Mouse (Mus musculus): ENCODE data around the gene Abcb9. TPM values are rescaled to one million over a fixed set of nuclear protein-coding genes. Genes with fewer than 3 reads are reported as not detected.

Gene Abcb9
- polyA plus RNA-seq, 1 experiment from 2014 or later, result 12.8 TPM

DNA sequence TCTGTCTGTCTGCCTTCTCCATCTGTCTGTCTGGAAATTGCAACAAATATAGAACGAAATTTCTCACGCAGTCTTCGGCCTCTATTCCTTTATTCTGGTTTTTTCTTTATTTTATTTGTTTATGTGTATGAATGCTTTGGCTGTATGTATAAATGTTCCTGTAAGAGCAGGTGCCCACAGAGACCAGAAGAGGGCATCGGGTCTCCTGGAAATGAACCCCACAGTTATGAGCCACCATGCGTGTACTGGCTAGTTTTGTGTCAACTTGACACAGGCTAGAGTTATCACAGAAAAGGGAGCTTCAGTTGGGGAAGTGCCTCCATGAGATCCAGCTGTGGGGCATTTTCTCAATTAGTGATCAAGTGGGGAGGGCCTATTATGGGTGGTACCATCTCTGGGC lies 51.6 kb downstream of the Abcb9 start:
- ATAC-seq (ENCODE audit: low read depth), result no peak
- WGBS, result 68% methylated on average over 5 of the region's 5 CpGs
- Histone ChIP-seq H3K27ac (ENCODE audit: low read depth, low read length) (peak overlapping the region; percentile 7; the same call in 1 of the 2 replicates), H3K9me3 (ENCODE audit: control insufficient read depth, low read length) (no peaks in the 10 kb centered on the region), H3K4me1 (ENCODE audit: control insufficient read depth, insufficient read depth, low read length) (0 out of 2 replicates have a peak, but pooled peaks cover 4% of the 10 kb centered on the region), H3K36me3 (ENCODE audit: control insufficient read depth, insufficient read depth, low read length) (no peaks in the 10 kb centered on the region), H3K27me3 (ENCODE audit: control insufficient read depth, insufficient read depth, low read length) (no peaks in the 10 kb centered on the region), H3K4me2 (ENCODE audit: low read depth, low read length) (no peak overlapping the region), H3K9ac (replicated peaks; ENCODE audit: low read depth, low read length) (no peak overlapping the region), H3K4me3 (ENCODE audit: low read depth, low read length) (no peak overlapping the region)

- Histone ChIP-seq H3K4me1 (ENCODE audit: control insufficient read depth, insufficient read depth, low read length) (0 out of 2 replicates have a peak, but pooled peaks cover 4% of the 10 kb centered on the region), H3K4me2 (ENCODE audit: low read depth, low read length) (no peak overlapping the region), H3K36me3 (ENCODE audit: control insufficient read depth, insufficient read depth, low read length) (no peaks in the 10 kb centered on the region), H3K9me3 (ENCODE audit: control insufficient read depth, low read length) (no peaks in the 10 kb centered on the region), H3K4me3 (ENCODE audit: low read depth, low read length) (no peak overlapping the region), H3K27ac (ENCODE audit: low read depth, low read length) (peak overlapping the region; percentile 7; the same call in 1 of the 2 replicates), H3K27me3 (ENCODE audit: control insufficient read depth, insufficient read depth, low read length) (no peaks in the 10 kb centered on the region), H3K9ac (replicated peaks; ENCODE audit: low read depth, low read length) (no peak overlapping the region)
- 27% methylated on average over 10 of the region's 10 CpGs for WGBS
- peak; percentile 89 for ATAC-seq (ENCODE audit: low read depth)
These were observed 52.2 kb downstream of the Abcb9 start for GRCm38 (mm10) chr5:124043212-124043978.

DNA sequence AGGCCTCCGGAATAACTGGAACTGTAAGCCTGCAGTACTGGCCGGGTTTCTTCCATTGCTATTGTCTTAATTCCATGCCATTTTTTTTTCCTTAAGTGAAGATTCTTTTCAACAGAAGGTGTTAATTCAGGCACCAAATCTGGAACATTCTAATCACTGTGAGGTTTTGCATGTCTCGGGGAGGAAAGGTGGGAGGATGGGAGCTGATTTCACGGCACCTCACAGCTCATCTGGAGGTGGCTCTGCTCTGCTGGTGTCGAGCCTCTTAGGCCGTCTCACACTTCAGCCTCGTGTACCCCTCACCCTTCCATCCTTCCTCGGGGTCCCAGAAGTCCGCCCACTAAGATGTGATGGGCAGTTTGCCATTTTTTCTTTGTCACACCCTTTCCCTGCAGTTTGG lies 54.5 kb downstream of the Abcb9 start:
- no peak overlapping the region for H3K4me2 ChIP-seq (ENCODE audit: low read depth, low read length)
- WGBS, result 84% methylated on average over 9 of the region's 9 CpGs
- H3K4me3 ChIP-seq (ENCODE audit: low read depth, low read length), result no peak overlapping the region
- no peaks in the 10 kb centered on the region for H3K36me3 ChIP-seq (ENCODE audit: control insufficient read depth, insufficient read depth, low read length)
- H3K4me1 ChIP-seq (ENCODE audit: control insufficient read depth, insufficient read depth, low read length), result 0 out of 2 replicates have a peak, but pooled peaks cover 4% of the 10 kb centered on the region
- H3K9ac ChIP-seq (replicated peaks; ENCODE audit: low read depth, low read length), result no peak overlapping the region
- H3K27ac ChIP-seq (ENCODE audit: low read depth, low read length), result no peak overlapping the region
- no peaks in the 10 kb centered on the region for H3K27me3 ChIP-seq (ENCODE audit: control insufficient read depth, insufficient read depth, low read length)
- H3K9me3 ChIP-seq (ENCODE audit: control insufficient read depth, low read length), result no peaks in the 10 kb centered on the region
- ATAC-seq (ENCODE audit: low read depth), result no peak

DNA sequence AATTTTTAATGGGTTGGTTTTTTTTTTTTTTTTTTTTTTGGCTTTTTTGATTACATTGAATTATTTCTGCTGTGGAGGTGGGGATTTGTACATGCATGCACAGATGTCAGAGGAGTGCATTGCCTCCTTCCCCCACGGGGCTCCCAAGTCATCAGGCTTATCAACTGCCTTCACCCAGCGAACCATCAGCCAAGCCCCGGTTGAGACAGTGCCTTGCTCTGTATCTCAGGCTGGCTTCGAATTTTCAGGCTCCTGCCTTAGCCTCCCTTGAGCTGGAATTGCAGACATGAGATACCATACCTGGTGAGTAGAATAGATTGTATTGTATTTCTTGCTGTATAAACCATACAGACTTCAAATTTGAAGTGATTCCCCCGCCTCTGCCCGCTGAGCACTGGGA lies 56.0 kb downstream of the Abcb9 start:
- Histone ChIP-seq H3K4me2 (ENCODE audit: low read depth, low read length) (no peak overlapping the region), H3K27me3 (ENCODE audit: control insufficient read depth, insufficient read depth, low read length) (no peaks in the 10 kb centered on the region), H3K9me3 (ENCODE audit: control insufficient read depth, low read length) (no peaks in the 10 kb centered on the region), H3K36me3 (ENCODE audit: control insufficient read depth, insufficient read depth, low read length) (no peaks in the 10 kb centered on the region), H3K4me1 (ENCODE audit: control insufficient read depth, insufficient read depth, low read length) (no peaks in the 10 kb centered on the region), H3K27ac (ENCODE audit: low read depth, low read length) (no peak overlapping the region), H3K9ac (replicated peaks; ENCODE audit: low read depth, low read length) (no peak overlapping the region), H3K4me3 (ENCODE audit: low read depth, low read length) (no peak overlapping the region)
- ATAC-seq (ENCODE audit: low read depth), result no peak
- 82% methylated on average over 6 of the region's 6 CpGs for WGBS

GRCm38 (mm10) chr5:124036836-124037235 lies 58.8 kb downstream of the Abcb9 start:
- H3K4me1 ChIP-seq (ENCODE audit: control insufficient read depth, insufficient read depth, low read length), result no peaks in the 10 kb centered on the region
- no peaks in the 10 kb centered on the region for H3K27me3 ChIP-seq (ENCODE audit: control insufficient read depth, insufficient read depth, low read length)
- no peak overlapping the region for H3K9ac ChIP-seq (replicated peaks; ENCODE audit: low read depth, low read length)
- H3K4me3 ChIP-seq (ENCODE audit: low read depth, low read length), result no peak overlapping the region
- WGBS, result 43% methylated on average over 5 of the region's 5 CpGs
- H3K4me2 ChIP-seq (ENCODE audit: low read depth, low read length), result no peak overlapping the region
- H3K36me3 ChIP-seq (ENCODE audit: control insufficient read depth, insufficient read depth, low read length), result no peaks in the 10 kb centered on the region
- H3K9me3 ChIP-seq (ENCODE audit: control insufficient read depth, low read length), result no peaks in the 10 kb centered on the region
- ATAC-seq (ENCODE audit: low read depth), result no peak
- no peak overlapping the region for H3K27ac ChIP-seq (ENCODE audit: low read depth, low read length)

GRCm38 (mm10) chr5:124036341-124036740 lies 59.3 kb downstream of the Abcb9 start:
- Histone ChIP-seq H3K27me3 (ENCODE audit: control insufficient read depth, insufficient read depth, low read length) (no peaks in the 10 kb centered on the region), H3K4me1 (ENCODE audit: control insufficient read depth, insufficient read depth, low read length) (no peaks in the 10 kb centered on the region), H3K4me3 (ENCODE audit: low read depth, low read length) (no peak overlapping the region), H3K9me3 (ENCODE audit: control insufficient read depth, low read length) (no peaks in the 10 kb centered on the region), H3K27ac (ENCODE audit: low read depth, low read length) (no peak overlapping the region), H3K4me2 (ENCODE audit: low read depth, low read length) (no peak overlapping the region), H3K9ac (replicated peaks; ENCODE audit: low read depth, low read length) (no peak overlapping the region), H3K36me3 (ENCODE audit: control insufficient read depth, insufficient read depth, low read length) (no peaks in the 10 kb centered on the region)
- no peak for ATAC-seq (ENCODE audit: low read depth)
- WGBS, result 22% methylated on average over 6 of the region's 6 CpGs

GRCm38 (mm10) chr5:124035806-124036205 lies 59.8 kb downstream of the Abcb9 start:
- H3K36me3 ChIP-seq (ENCODE audit: control insufficient read depth, insufficient read depth, low read length), result no peaks in the 10 kb centered on the region
- no peaks in the 10 kb centered on the region for H3K27me3 ChIP-seq (ENCODE audit: control insufficient read depth, insufficient read depth, low read length)
- 85% methylated on average over 8 of the region's 8 CpGs for WGBS
- H3K4me3 ChIP-seq (ENCODE audit: low read depth, low read length), result no peak overlapping the region
- no peak overlapping the region for H3K27ac ChIP-seq (ENCODE audit: low read depth, low read length)
- no peaks in the 10 kb centered on the region for H3K4me1 ChIP-seq (ENCODE audit: control insufficient read depth, insufficient read depth, low read length)
- H3K4me2 ChIP-seq (ENCODE audit: low read depth, low read length), result no peak overlapping the region
- ATAC-seq (ENCODE audit: low read depth), result no peak
- no peaks in the 10 kb centered on the region for H3K9me3 ChIP-seq (ENCODE audit: control insufficient read depth, low read length)
- no peak overlapping the region for H3K9ac ChIP-seq (replicated peaks; ENCODE audit: low read depth, low read length)

DNA sequence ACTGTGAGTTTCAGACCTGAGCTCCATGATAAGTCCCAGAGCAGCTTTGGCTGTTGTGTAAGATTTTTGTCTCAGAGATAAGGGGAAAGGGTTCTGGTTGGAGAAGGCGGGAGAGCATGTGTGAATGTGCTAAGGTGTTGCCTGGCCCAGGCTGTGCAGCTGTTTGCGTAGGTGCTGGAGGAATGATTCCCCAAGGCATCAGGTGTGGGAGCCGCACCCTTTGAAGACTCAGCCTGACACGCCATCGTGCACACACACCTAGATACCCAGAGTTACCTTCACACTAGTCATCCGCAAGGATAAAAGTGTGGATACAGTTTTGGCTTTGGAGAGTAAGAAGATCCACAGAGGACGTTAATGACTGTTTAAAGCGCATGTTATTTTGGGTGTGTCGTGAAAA lies 60.2 kb downstream of the Abcb9 start:
- Histone ChIP-seq H3K36me3 (ENCODE audit: control insufficient read depth, insufficient read depth, low read length) (no peaks in the 10 kb centered on the region), H3K9ac (replicated peaks; ENCODE audit: low read depth, low read length) (no peak overlapping the region), H3K9me3 (ENCODE audit: control insufficient read depth, low read length) (no peaks in the 10 kb centered on the region), H3K4me1 (ENCODE audit: control insufficient read depth, insufficient read depth, low read length) (no peaks in the 10 kb centered on the region), H3K4me2 (ENCODE audit: low read depth, low read length) (no peak overlapping the region), H3K27ac (ENCODE audit: low read depth, low read length) (no peak overlapping the region), H3K27me3 (ENCODE audit: control insufficient read depth, insufficient read depth, low read length) (no peaks in the 10 kb centered on the region), H3K4me3 (ENCODE audit: low read depth, low read length) (no peak overlapping the region)
- 90% methylated on average over 9 of the region's 9 CpGs for WGBS
- ATAC-seq (ENCODE audit: low read depth), result no peak

DNA sequence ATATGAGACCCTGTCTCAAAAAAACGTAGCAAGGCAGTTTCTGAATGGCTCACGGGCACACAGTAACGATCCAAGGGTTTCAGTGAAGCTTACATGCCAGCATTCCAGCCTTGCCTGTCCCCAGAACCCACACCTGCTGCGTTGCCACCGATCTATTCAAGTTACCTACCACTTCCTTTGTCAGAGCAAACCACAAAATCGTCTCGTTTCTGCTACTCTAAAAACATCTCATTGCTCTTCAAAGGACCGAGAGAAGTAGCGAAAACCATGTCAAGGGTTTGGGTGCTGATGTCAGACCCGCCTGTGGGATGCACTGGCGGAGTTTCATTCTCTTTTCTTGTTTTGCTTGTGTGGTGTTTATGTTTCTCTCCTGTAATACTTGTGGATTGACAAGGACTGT lies 61.1 kb downstream of the Abcb9 start:
- H3K4me2 ChIP-seq (ENCODE audit: low read depth, low read length), result no peak overlapping the region
- no peaks in the 10 kb centered on the region for H3K27me3 ChIP-seq (ENCODE audit: control insufficient read depth, insufficient read depth, low read length)
- 82% methylated on average over 11 of the region's 11 CpGs for WGBS
- H3K4me3 ChIP-seq (ENCODE audit: low read depth, low read length), result no peak overlapping the region
- H3K9me3 ChIP-seq (ENCODE audit: control insufficient read depth, low read length), result no peaks in the 10 kb centered on the region
- H3K27ac ChIP-seq (ENCODE audit: low read depth, low read length), result no peak overlapping the region
- H3K36me3 ChIP-seq (ENCODE audit: control insufficient read depth, insufficient read depth, low read length), result no peaks in the 10 kb centered on the region
- no peak for ATAC-seq (ENCODE audit: low read depth)
- no peak overlapping the region for H3K9ac ChIP-seq (replicated peaks; ENCODE audit: low read depth, low read length)
- H3K4me1 ChIP-seq (ENCODE audit: control insufficient read depth, insufficient read depth, low read length), result peaks cover 8% of the 10 kb centered on the region
